Mouse (Mus musculus): ENCODE data around the gene E2f2.

The E2f2 gene

GRCm38 (mm10) chr4:136240955-136241354 lies 68.8 kb downstream of the E2f2 start:
- no peak for DNase-seq (ENCODE audit: low read depth)

- peak; percentile 71 for DNase-seq (ENCODE audit: low read depth)
Observed at GRCm38 (mm10) chr4:136242065-136242703, 70.0 kb downstream of the E2f2 start.

- no peak for DNase-seq (ENCODE audit: low read depth)
Observed at GRCm38 (mm10) chr4:136242728-136243127, 70.5 kb downstream of the E2f2 start.

- no peak for DNase-seq (ENCODE audit: low read depth)
Observed at GRCm38 (mm10) chr4:136244208-136244607, 72.0 kb downstream of the E2f2 start.

Measured in NIH3T3 (cell line).